Mouse (Mus musculus): ENCODE data around the gene Tbc1d19. TPM values are rescaled to one million over a fixed set of nuclear protein-coding genes. Genes with fewer than 3 reads are reported as not detected.

Tbc1d19 gene
- polyA plus RNA-seq, 1 experiment from 2014 or later: 9.9 TPM

DNA sequence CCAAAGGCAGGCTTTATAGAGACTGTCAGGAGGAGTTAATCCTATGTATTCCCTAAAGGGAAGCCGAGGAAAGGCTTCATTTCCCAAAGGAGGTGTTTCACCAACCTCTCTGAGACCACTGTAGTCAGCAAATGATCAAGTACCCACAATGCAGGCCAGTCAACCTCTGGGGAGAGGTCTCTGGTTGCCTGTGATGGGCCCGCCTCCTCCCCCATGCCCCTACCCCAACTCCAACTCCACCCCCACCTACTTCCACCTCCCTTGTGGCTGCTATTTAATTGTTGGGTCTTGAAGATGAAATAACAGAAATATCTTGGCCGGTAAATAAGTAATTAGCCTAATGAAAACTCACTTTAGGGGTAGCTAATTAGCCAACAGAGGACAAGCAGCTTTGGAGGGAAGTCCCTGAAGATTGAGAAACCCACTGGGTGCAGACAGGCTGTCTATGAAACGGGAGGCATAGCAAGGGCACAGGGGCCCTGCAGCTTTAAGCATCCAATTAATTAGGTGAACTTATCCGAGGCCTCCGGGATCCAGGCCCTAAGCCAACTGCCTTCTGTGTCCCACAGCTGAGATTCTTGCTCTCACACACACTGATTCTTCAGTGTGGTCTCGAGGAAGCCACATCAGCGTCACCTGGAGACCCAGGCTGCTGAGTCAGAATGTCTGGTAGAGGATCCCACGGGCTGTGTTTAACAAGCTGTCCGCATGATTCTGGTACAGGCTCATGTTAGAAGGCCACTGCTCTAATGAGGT lies 112.9 kb downstream of the Tbc1d19 start:
- no peak overlapping the region for H3K4me3 ChIP-seq
- H3K9ac ChIP-seq: no peak overlapping the region
- no peak overlapping the region for H3K27ac ChIP-seq
- H3K36me3 ChIP-seq: no peaks in the 10 kb centered on the region
- H3K9me3 ChIP-seq (replicated peaks): 0 out of 2 replicates have a peak, but pooled peaks cover 3% of the 10 kb centered on the region
- no peaks in the 10 kb centered on the region for H3K27me3 ChIP-seq (replicated peaks)
- H3K4me1 ChIP-seq: no peaks in the 10 kb centered on the region
- H3K4me2 ChIP-seq: no peak overlapping the region
- no peak for ATAC-seq
- WGBS (ENCODE audit: insufficient replicate concordance): 67% methylated on average over 10 of the region's 10 CpGs

DNA sequence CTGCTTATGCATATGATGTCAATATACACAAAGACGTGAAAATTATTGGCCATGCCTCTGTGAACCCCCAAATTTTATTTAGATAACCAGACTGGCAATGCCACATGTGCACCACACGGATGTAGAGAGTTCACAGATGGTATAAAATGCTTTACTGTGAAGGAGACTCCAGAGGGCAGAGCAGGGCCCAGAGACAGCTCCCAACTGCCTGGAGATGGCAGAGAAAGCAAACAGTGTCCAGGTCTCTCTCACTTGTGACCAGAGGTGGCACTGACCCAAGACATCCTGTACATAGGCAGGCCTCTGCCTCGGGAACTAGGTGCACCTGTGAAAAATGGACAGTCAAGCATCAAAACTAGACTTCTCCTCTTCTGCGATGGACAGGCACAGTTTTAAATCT lies 114.6 kb downstream of the Tbc1d19 start:
- no peak overlapping the region for H3K27ac ChIP-seq
- no peak overlapping the region for H3K4me2 ChIP-seq
- ATAC-seq: no peak
- WGBS (ENCODE audit: insufficient replicate concordance): 67% methylated on average over 4 of the region's 4 CpGs
- no peaks in the 10 kb centered on the region for H3K4me1 ChIP-seq
- H3K9me3 ChIP-seq (replicated peaks): 0 out of 2 replicates have a peak, but pooled peaks cover 3% of the 10 kb centered on the region
- no peaks in the 10 kb centered on the region for H3K27me3 ChIP-seq (replicated peaks)
- H3K9ac ChIP-seq: no peak overlapping the region
- no peaks in the 10 kb centered on the region for H3K36me3 ChIP-seq
- H3K4me3 ChIP-seq: no peak overlapping the region

GRCm38 (mm10) chr5:53926301-53926855 lies 117.0 kb downstream of the Tbc1d19 start:
- Histone ChIP-seq H3K27me3 (replicated peaks) (no peaks in the 10 kb centered on the region), H3K4me2 (no peak overlapping the region), H3K36me3 (no peaks in the 10 kb centered on the region), H3K9ac (no peak overlapping the region), H3K4me1 (no peaks in the 10 kb centered on the region), H3K27ac (no peak overlapping the region), H3K9me3 (replicated peaks) (no peaks in the 10 kb centered on the region), H3K4me3 (no peak overlapping the region)
- 72% methylated on average over 11 of the region's 11 CpGs for WGBS (ENCODE audit: insufficient replicate concordance)
- no peak for ATAC-seq

DNA sequence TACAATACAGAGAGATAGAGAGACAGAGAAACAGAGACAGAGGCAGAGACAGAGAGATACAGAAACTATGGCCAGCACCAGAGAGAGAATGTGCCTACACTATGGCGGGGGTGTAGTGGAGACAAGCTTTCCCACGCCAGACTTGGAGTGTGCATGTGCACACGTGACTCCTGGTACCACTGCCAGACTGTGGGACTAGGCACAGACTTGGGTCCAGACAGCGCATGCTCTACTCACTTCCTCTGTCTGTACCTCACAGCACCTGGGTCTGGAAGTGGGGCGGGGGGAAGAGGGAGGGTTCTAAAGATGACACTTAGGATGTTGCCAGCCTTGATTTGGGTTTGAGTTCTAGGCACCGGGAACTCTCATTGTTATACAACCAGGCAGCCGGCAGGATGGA lies 118.5 kb downstream of the Tbc1d19 start:
- no peak overlapping the region for H3K4me3 ChIP-seq

DNA sequence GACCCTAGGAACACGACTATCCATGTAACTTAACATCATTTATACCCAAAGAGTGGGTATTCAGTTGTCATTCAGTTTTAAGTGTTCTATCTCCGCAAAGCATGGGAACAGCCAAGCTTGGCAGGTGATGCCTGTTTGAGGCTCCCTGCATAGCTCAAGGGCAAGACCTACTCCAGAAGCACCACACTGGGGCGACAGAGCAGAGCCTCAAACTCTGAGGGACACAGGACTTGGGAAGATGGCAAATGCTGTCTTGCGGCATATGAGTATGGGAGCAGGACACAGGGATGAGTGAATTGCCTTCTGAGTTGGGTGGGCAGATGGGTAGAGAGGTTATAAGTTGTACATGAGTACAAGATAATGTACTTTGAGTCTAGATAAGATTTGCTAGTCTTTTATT lies 119.1 kb downstream of the Tbc1d19 start:
- no peaks in the 10 kb centered on the region for H3K27me3 ChIP-seq (replicated peaks)
- H3K4me2 ChIP-seq: no peak overlapping the region
- no peak overlapping the region for H3K9ac ChIP-seq
- no peak for ATAC-seq
- H3K4me1 ChIP-seq: no peaks in the 10 kb centered on the region
- H3K27ac ChIP-seq: no peak overlapping the region
- 65% methylated on average over 4 of the region's 4 CpGs for WGBS (ENCODE audit: insufficient replicate concordance)
- H3K36me3 ChIP-seq: no peaks in the 10 kb centered on the region
- H3K9me3 ChIP-seq (replicated peaks): no peaks in the 10 kb centered on the region
- no peak overlapping the region for H3K4me3 ChIP-seq

More for the DNA sequence above, 118.5 kb downstream of the Tbc1d19 start:
- no peak overlapping the region for H3K4me2 ChIP-seq
- H3K27me3 ChIP-seq (replicated peaks): no peaks in the 10 kb centered on the region
- H3K36me3 ChIP-seq: no peaks in the 10 kb centered on the region
- no peak for ATAC-seq
- H3K9ac ChIP-seq: no peak overlapping the region
- 67% methylated on average over 7 of the region's 7 CpGs for WGBS (ENCODE audit: insufficient replicate concordance)
- no peaks in the 10 kb centered on the region for H3K9me3 ChIP-seq (replicated peaks)
- no peaks in the 10 kb centered on the region for H3K4me1 ChIP-seq
- no peak overlapping the region for H3K27ac ChIP-seq

DNA sequence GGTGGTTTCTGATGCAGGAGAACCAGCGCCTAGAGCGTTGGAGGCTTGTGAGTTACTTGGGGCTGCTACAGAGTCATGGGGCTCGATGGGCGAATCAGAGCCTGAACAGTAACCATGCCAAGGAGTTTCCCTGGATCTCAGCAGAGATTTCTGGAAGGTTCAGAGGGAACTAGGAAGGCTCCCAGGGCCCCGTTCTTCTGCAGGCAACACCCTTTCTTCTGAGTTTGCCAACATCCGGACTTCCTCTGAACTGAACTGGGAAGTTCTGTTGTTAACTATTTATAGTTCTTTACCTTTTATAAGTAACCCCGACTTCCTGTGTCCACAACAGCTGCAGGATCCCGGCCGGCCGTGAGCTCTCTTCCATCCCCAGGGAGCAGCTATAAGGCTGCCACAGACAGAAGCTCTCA lies 119.8 kb downstream of the Tbc1d19 start:
- no peak for ATAC-seq
- Histone ChIP-seq H3K4me2 (no peak overlapping the region), H3K9ac (no peak overlapping the region), H3K4me1 (no peaks in the 10 kb centered on the region), H3K9me3 (replicated peaks) (no peaks in the 10 kb centered on the region), H3K27me3 (replicated peaks) (no peaks in the 10 kb centered on the region), H3K4me3 (no peak overlapping the region), H3K27ac (no peak overlapping the region), H3K36me3 (no peaks in the 10 kb centered on the region)
- 44% methylated on average over 10 of the region's 10 CpGs for WGBS (ENCODE audit: insufficient replicate concordance)

DNA sequence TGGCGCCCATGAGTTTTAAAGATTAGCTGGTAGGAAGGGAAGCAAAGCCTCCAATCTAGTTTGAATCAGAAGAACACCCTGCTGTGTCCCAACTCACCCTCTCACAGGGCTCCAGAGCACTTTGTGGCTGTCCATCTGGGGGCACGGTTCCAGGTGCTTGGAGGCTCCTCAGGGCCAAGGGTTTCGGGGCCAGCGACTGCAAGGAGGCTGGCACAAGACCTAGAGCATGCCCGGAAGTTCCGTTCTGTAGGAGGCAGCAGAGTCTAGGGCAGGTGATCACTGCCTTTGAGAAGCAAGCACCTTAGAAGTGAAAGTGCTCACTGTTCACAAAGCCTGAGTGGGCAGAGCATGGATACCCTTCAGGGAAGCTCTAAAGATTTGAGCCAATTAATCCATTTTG lies 120.4 kb downstream of the Tbc1d19 start:
- 72% methylated on average over 6 of the region's 6 CpGs for WGBS (ENCODE audit: insufficient replicate concordance)
- Histone ChIP-seq H3K36me3 (no peaks in the 10 kb centered on the region), H3K4me1 (no peaks in the 10 kb centered on the region), H3K27me3 (replicated peaks) (no peaks in the 10 kb centered on the region), H3K27ac (no peak overlapping the region), H3K4me2 (no peak overlapping the region), H3K9ac (no peak overlapping the region), H3K4me3 (no peak overlapping the region), H3K9me3 (replicated peaks) (no peaks in the 10 kb centered on the region)
- ATAC-seq: no peak

- no peak overlapping the region for H3K27ac ChIP-seq
- no peaks in the 10 kb centered on the region for H3K36me3 ChIP-seq
- no peak overlapping the region for H3K4me2 ChIP-seq
- no peaks in the 10 kb centered on the region for H3K9me3 ChIP-seq (replicated peaks)
- H3K27me3 ChIP-seq (replicated peaks): no peaks in the 10 kb centered on the region
- H3K4me1 ChIP-seq: no peaks in the 10 kb centered on the region
- H3K4me3 ChIP-seq: no peak overlapping the region
- no peak overlapping the region for H3K9ac ChIP-seq
- 65% methylated on average over 5 of the region's 5 CpGs for WGBS (ENCODE audit: insufficient replicate concordance)
- ATAC-seq: no peak
These were observed 121.6 kb downstream of the Tbc1d19 start for GRCm38 (mm10) chr5:53931011-53931410.

DNA sequence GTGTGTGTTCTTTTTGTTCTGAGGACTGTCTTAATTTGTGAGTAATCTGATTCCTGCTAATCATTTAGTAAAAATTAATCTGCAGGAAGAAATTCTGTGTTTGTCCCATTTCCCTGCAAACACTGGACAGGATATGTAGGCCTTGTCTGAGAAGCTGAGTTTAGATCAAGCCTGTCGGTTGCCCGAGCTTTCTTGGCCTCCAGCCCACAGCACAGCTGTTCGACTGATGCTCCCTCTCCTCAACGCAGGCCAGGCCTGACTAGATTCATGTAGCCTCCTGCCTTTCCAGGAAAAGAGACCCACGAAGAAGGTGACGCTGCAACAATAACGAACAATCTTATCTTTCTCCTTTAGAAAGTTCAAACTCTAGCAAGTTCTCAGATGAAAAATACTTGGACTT lies 124.2 kb downstream of the Tbc1d19 start:
- no peak overlapping the region for H3K4me3 ChIP-seq
- no peak overlapping the region for H3K9ac ChIP-seq
- no peaks in the 10 kb centered on the region for H3K9me3 ChIP-seq (replicated peaks)
- no peak overlapping the region for H3K27ac ChIP-seq
- WGBS (ENCODE audit: insufficient replicate concordance): 63% methylated on average over 7 of the region's 7 CpGs
- no peak for ATAC-seq
- no peaks in the 10 kb centered on the region for H3K4me1 ChIP-seq
- no peak overlapping the region for H3K4me2 ChIP-seq
- H3K27me3 ChIP-seq (replicated peaks): no peaks in the 10 kb centered on the region
- no peaks in the 10 kb centered on the region for H3K36me3 ChIP-seq

- no peaks in the 10 kb centered on the region for H3K4me1 ChIP-seq
- no peak overlapping the region for H3K9ac ChIP-seq
- no peak overlapping the region for H3K27ac ChIP-seq
- no peaks in the 10 kb centered on the region for H3K9me3 ChIP-seq (replicated peaks)
- ATAC-seq: no peak
- H3K27me3 ChIP-seq (replicated peaks): no peaks in the 10 kb centered on the region
- H3K36me3 ChIP-seq: no peaks in the 10 kb centered on the region
- no peak overlapping the region for H3K4me2 ChIP-seq
- H3K4me3 ChIP-seq: no peak overlapping the region
- WGBS (ENCODE audit: insufficient replicate concordance): 64% methylated on average over 2 of the region's 2 CpGs
These were observed 124.6 kb downstream of the Tbc1d19 start for GRCm38 (mm10) chr5:53934040-53934439.

GRCm38 (mm10) chr5:53934826-53935225 lies 125.4 kb downstream of the Tbc1d19 start:
- 68% methylated on average over 1 of the region's 1 CpGs for WGBS (ENCODE audit: insufficient replicate concordance)

DNA sequence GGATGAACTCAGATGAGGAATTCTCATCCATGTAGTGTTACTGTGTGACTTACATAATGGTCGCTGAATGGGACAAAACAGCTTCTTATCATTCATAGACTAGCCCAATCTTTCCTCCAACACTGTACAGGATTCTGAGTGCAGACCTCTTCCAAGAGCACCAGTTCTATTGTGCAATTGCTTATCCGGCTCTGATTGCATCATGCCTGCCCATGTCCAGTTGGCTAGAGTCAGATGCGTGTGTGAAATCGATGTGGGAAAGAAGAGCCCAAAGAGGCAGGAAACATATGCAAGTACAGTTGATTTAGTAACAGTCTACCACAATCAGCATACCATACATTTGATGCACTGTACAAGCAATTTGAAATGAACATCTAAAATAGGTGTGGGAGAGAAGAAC lies 127.8 kb downstream of the Tbc1d19 start:
- Histone ChIP-seq H3K27ac (no peak overlapping the region), H3K9me3 (replicated peaks) (no peaks in the 10 kb centered on the region), H3K27me3 (replicated peaks) (no peaks in the 10 kb centered on the region), H3K4me2 (no peak overlapping the region), H3K4me1 (no peaks in the 10 kb centered on the region), H3K36me3 (no peaks in the 10 kb centered on the region), H3K4me3 (no peak overlapping the region), H3K9ac (no peak overlapping the region)
- 38% methylated on average over 4 of the region's 4 CpGs for WGBS (ENCODE audit: insufficient replicate concordance)
- ATAC-seq: peak; percentile 37

More at GRCm38 (mm10) chr5:53934826-53935225, 125.4 kb downstream of the Tbc1d19 start:
- no peak overlapping the region for H3K27ac ChIP-seq
- no peaks in the 10 kb centered on the region for H3K36me3 ChIP-seq
- no peaks in the 10 kb centered on the region for H3K4me1 ChIP-seq
- no peaks in the 10 kb centered on the region for H3K27me3 ChIP-seq (replicated peaks)
- H3K9me3 ChIP-seq (replicated peaks): no peaks in the 10 kb centered on the region
- H3K9ac ChIP-seq: no peak overlapping the region
- H3K4me2 ChIP-seq: no peak overlapping the region
- no peak for ATAC-seq
- no peak overlapping the region for H3K4me3 ChIP-seq

All from liver, embryonic 12.5 days (tissue).